Mouse (Mus musculus) cerebellum, postnatal 14 days (tissue): ENCODE results near the gene Timm50.
A peak's percentile ranks its signal among the peaks of the same experiment; 100 is the strongest.

Experiments used
- DNase-seq, 2 experiments: peaks; one replicate each; pipeline ENCODE4 v3.0.0; 2021; ENCODE audit warnings: mixed read lengths in 2 of 2

Timm50 gene

DNA sequence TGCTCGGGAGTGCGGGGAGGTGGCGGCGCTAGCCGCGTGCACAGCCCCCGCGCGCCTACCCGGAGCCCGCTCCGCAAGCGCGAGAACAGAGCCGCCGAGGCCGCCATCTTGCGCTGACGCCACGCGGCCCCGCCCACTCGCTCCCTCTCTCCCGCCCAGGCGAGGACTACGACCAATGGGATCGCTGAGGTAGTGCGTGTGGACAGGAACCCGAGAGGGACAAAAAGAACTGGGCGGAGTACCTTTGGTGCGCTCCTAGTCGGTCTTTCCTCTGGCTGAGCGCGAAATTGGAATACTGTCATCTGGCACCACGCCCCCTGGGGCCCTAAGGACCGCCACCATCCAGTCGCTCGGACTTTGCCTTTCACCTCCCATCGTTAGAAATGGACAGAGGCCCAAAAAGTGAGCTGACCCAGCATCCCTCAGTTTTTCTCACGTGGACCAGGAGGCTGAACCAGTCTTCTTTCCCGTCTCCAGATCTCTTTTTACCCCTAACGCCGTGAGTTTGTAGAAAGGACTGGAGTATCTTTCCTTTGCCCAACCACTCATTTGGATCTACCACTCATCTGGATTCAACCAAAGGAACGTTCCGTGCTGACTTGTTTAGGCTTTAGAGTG is at the start of gene Timm50:
TSS of gene Timm50 (minus strand) at position 147 of the 618 bp plus-strand sequence.
- DNase-seq: peak; percentile 99

DNA sequence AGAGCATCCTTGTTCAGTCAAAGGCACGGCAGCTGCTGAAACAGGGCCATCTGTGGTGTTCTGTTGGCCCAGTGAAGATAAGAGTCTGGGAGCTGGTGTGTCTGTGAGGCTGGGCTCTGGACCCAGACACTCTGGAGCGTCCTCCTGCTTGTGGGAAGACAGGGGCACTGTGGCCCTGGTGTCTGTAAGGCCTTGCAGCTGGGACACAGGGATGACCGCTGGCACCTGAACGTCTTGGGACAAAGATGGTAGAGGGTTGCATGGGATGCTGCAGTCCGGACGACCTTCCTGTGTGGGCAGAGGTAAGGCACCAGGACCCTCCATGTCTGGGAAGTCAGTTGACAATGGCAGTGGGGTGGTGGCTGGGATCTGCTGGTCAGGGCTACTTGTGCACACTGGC is 48.4 kb upstream of the Timm50 start:
- no peak for DNase-seq

DNA sequence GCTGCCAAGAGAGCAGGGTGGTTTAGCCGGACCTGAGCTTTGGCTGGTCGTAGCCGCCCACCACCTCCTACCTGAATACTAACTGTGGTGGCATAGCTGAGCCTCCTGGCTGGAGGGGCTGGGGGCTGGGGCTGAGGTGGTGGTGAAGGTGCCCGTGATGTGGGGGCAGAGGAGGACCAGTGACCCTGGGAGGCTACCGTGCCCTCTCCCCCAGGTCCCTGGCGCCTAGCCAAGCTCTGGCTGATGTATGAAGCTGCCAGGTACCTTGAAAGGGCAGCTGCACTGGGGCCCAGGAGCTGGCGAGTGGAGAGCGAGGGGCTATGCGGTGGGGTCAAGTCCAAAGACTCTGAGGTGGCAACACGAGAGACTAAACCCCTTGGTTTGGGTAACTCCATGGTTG is 48.0 kb upstream of the Timm50 start:
- DNase-seq: no peak

DNA sequence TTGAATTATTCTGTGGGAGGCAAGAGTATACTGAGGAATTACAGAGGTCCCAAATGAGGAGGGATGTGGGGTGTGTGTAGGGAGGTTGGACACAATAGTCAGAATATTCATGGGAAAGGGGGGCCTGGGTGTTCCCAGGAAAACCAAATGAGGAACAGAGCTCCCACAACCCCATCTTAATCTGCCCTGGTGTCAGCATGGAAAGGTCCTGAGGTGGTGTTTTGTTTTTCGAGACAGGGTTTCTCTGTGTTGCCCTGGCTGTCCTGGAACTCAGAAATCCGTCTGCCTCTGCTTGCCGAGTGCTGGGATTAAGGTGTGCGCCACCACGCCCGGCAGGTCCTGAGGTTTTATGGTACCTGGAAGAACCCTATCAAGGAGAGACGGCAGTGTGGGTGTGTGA is 46.6 kb upstream of the Timm50 start:
- DNase-seq: no peak

DNA sequence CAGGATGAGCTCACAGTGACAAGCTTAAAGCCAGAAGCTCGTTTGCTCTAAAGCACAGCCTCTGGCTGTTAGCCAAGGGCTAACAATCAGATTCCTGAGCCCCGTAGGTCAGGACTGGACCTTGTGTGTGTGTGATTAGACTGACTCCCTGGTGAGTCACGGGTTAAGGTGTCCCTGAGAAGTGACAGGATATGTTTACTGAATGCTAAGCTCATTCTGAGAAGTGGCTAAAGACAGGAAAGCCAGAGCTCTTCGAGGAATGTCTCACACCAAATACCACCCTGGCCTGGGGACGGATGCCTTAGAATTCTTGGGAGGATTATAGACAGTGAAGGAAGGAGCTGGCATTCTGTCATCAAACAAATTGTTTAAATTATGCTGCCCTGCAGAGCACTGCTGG is 46.1 kb upstream of the Timm50 start:
- no peak for DNase-seq

DNA sequence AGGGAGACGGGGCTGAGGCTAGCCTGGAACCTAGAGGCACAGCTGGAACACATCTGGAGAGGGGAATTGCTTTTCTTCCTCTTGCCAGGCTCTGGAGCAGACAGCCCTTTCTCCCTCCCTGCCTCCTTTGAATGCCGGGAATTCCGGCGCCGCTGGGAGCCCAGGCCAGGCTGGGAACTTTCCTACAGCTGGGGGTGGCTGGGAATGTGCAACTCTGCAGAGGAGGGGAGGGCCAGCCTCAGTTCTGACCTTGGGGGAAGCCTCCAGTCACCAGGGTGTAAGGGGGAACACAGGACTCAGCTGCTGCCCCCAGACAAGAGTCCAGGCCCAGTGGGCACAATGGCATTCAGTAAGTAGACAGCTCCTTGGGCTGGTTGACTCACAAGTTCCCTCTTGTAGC is 45.1 kb upstream of the Timm50 start:
- no peak for DNase-seq

DNA sequence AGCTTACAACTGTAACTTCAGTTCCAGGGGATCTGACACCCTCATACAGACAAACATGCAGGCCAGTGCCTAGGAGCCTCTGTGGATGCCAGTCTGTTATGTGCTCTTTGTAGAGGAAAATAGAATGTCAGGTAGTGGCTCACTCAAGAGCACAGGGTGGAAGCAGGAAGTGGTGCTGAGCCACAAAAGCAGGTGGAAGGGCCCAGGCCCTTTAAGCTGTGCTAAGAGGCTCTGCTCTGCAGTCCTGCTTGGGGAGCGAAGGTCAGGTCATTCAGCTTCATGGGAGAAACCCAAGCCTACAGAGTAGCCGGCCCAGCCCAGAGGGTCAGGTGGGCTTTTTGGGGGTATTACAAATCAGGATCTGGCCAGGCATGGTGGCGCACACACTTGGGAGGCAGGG is 43.3 kb upstream of the Timm50 start:
- DNase-seq: no peak

DNA sequence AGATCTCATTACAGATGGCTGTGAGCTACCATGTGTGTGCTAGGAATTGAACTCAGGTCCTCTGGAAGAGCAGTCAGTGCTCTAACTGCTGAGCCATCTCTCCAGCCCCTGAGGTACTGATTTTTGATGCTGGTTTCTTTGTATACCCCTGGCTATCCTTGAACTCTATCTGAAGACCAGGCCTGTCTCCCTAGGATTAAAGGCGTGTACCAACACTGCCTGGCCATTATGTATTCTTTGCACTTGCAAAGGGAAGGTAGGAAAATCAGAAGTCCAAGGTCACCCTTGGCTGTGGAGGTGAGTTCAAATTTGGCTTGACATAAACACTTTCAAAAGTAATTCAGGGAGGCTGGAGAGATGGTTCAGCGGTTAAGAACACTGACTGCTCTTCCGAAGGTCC is 42.7 kb upstream of the Timm50 start:
- DNase-seq: no peak

DNA sequence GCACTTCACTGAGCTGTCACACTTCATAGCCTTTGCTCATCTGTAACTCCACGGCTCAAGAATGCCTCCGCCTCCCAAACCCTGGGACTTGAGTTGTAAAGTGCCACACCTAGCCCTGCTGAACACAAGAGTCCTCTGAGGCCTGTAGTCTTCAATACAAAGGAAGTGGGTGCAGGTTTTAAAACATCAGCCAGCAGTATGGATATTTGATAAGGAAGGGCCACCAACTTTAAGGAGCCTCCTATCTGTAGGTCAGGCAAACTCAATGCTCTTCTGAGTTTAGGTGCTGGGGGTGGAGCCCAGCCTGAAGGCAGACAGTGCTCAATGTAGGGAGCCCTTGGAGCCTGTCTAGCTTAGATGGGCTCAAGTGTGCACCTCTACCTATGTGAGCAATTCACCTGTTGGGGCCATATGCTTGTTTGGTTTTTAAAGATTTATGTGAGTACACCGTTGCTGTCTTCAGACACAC is 42.3 kb upstream of the Timm50 start:
- DNase-seq: no peak

DNA sequence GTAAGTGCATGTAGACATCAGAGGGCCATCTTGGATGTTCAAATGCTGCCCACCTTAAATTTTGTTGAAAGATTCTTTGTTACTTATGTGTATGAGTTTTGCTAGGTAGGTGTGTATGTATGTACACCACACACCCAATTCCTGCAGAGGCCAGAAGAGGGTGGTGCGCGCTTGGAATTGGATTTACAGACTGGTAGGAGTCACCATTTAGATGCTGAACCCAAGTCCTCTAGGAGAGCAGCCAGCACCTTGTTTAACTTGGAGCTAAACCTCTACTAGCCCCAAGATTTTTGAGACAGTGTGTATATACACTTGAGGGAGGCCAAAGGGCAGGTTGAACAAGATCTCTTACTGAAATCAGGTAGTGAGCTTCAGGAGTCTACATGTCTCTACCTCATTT is 41.4 kb upstream of the Timm50 start:
- DNase-seq: no peak

DNA sequence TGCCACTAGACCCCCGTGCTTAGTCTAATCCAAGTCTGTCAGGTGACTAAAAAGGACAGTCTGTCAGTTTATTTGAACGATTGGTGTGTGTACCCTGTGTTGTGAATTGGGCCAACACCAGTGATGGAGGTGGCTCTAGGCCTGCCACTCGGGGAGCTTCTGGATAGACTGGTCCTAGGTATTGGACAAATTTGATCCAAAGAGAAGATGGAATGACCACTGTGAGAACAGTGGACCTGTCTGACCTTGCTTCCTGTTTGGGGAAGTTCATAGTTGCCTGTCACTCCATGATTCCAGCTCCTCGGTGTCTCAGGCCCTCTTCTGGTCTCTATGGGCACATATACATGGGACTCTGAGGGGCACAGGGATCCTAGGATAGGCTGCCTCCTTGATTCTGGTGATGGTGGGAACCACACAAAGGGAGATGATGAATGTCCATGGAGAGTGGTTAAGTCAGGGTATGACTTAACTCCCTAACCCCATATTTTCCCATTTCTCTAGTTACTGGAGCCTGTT is 39.9 kb upstream of the Timm50 start:
- no peak for DNase-seq

DNA sequence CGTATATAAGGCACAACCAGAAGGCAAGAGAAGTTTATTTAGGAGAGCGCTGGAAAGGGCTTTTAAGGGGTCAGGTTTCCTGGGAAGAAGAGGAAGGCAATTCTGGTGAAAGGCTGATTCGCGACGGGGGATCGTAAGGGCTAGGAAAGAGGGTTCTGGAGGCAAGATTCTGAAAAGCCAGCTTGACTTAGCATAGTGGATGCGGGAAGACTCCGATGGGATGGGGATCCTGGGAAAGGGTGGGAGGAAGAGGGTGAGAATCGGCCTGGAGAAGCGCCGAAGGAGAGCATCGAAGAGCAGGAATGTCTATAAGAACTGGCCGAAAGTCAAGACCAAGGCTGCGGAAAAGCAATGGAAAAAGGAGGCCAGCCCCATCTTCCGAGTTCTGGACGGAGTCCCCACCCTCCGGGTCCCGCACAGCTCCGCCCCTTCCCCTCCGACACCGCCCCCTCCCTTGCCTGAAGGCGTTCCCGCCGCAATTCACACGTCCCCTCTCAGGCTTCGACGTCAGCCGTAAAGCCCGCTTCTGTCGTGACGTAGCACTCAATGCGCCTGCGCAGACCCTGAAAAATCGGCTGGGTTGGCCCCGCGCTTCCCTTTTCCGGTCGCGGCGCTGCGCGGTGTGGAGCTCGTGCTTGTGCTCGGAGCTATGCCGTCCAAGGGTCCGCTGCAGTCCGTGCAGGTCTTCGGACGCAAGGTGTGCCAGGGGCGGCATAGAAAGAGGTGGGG is 38.4 kb upstream of the Timm50 start, which contains the start of gene Rps16:
TSS of gene Rps16 (plus strand) at position 498 of the 729 bp plus-strand sequence.
- DNase-seq: peak; percentile 99

DNA sequence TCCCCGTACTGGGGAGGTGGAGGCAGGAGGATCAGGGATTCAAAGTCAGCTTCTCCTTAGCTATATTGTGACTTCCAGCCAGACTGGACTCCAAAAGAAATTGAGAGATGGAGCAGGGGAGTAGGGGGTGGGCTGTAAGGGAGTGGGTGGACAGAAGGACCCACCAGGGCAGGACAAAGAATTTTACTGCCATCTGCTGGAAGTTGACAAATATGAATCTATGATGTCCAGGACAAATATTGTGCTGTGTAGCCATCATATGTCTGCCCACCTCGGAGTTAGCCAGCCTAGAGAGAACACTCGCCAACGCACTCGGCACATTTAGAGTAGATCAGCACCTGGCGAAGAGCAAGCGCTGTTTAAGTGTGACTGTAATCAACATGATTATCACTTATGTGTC is 36.7 kb upstream of the Timm50 start:
- DNase-seq: peak; percentile 21 to 43

DNA sequence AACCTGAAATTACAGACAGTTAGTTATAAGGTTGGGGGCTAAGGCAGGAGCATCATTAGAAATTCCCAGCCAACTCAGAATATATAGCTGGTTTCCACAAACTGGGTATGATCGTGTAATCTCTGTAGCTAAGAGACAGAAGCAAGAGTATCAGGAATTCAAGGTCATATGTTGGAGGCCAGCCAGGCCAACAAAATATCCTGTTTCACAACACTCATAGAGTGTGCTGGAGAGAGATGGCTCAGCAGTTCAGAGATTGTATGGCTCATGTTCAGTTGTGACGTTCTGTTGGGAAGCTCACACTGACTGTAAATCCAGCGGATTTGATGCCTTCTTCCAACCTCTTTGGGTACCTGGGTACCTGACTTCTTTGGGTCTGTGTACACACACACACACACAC is 35.9 kb upstream of the Timm50 start:
- no peak for DNase-seq

DNA sequence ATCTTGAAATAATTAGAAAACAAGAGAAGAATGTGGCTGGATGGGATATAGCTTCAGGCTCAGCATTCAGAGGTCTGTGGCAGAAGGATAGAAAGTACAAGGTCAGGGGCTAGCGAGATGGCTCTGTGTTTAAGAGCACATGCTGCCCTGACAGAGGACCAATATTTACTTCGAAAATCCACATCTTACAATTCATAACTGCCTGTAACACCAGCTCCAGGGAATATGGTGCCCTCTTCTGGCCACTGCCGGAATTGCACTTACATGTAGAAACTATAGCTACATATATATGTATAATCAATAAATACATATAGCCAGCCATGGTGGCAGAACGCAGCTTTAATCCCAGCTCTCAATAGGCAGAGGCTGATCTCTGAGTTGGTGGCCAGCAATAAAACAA is 32.8 kb upstream of the Timm50 start:
- DNase-seq: peak; percentile 80 to 84

DNA sequence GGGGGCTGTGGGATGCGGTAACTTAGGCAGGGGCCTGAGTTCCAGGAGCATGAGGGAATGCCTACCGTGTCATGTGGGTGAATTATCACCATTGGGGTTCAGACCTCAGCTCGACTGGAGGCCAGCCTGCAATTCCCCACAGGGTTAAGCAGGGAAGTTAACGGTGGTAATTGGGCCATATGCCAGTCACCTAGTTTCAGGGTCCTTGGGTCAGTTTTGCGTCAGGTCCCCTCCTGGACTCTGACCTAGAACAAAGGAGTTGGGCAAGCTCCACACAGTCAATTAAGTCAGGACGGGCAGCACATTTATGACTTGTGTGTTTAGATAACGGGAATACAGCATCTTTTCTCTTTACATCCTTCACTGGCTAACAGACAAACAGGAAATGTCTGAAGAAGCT is 29.5 kb upstream of the Timm50 start:
- DNase-seq: no peak

DNA sequence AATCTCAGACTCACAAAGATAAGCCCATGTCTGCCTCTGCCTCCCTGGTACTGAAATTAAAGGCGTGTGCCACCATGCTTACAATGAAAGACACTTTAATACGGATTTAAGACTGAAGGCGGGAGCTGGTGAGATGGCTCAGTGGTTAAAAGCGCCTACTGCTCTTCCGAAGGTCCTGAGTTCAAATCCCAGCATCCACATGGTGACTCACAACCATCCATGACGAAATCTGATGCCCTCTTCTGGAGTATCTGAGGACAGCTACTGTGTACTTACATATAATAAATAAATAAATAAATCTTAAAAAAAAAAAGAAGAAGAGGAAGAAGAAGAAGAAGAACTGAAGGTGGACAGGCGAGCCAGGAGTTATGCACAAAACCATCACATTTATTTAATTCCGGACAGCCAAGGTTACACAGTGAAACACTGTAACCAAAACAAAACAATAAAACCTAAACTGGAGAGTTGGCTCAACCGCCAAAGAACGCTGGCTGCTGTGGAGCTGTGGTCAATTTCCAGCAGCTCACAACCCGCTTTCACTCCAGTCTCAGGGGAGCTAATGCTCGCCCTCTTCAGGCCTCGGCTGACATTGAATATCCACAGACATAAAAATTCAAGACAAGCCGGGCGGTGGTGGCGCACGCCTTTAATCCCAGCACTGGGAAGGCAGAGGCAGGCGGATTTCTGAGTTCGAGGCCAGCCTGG is 27.5 kb upstream of the Timm50 start:
- DNase-seq: peak; percentile 47 to 55

DNA sequence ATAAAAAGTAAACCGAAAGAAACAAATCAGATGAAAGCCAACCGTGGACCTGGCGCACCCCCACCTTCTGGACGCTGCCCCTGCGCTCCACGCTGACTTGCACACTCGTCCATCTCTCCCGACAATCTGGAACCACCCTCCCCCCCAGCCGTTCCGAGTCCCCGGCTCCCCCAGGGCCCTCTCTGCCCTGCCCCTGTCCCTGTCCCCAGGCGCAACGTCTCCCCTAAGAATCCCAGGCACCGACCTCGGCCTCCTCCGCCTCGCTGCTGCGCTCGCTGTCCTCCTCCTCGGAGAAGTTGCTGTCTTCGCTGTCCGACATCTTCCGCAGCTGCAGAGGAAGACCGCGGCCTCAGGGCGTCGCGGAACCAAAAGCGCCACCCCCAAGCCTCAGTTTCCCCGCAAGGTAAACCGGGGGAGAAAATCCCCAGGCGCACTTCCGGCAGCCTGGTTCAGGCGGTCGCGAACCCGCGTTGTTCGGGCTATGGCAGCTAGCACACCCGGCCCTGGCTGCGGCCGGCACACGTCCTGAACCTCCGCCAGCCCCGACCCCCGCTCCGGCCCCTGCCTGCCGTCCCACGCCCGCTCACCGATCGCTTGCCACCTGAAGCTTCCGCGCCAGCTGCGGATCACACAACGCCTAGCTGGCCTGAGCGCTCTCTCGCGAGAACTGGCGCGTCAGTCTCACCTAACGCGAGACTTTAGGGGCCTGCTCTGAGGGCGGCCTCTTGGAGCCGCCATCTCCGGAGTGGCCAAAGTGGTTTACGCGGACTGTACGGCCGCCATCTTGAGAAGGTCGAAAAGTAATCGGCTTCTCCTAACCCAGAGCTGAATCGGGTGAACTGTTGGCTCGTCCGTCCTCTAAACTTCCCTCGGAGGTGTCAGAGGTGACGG is 26.5 kb upstream of the Timm50 start, which contains the start of gene Supt5:
TSS of gene Supt5 (minus strand) at position 639 of the 891 bp plus-strand sequence.
- peak; percentile 96 to 97 for DNase-seq

DNA sequence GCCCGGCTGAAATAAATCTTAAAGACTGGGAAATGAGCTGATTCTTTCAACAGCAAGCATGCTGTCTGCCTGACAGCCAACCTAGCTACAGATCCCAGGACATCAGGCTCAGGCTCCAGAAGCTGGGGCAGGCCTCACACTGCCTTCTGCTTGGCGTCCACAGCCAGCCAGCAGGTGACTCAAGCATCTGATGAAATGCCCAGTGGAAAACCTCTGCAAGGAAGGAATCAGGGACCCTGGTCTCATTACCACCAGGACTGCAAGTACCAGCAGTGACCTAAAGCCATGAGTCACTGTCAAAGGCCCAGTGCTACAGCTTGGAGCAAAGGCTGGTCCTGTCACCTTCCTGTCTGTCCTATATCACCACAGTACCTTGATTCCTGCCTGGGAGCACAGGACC is 23.6 kb upstream of the Timm50 start:
- no peak for DNase-seq

DNA sequence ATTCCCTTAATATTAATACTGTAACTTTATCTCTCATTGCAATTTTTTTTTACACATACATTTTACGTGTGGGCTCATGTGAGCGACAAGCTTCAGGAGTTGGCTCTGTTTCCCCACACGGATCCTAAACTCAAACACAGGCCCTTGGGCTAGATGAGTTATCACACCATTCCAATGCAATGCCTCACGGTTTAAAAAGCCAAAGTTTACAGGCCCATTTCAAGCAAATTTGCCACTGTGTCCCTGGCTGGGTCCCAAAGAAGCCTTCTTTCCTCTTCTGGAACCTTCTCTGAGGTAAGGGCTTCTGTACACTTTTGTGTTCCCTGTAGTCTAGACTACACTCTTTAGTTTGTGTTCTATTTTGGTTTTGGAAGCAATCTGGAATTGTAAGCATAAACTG is 22.7 kb upstream of the Timm50 start:
- DNase-seq: no peak

DNA sequence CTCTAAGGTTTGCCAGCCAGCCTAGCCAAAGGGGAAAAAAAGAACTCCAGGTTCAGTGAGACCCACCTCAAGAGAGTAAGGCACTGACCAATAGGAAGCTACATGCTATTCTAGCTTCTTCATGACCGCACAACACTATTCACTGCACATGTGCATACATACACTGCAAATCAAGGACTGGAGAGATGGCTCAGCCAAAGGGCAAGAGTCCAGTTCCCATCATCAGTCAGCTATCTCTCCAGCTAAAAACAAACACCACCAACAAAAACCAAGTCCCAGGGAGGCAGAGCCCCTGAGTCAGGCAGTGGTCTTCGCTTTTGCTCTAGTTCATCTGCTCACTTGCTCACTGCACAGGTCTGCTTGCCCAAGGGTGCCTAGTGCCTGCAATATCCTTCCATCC is 16.4 kb upstream of the Timm50 start:
- no peak for DNase-seq

DNA sequence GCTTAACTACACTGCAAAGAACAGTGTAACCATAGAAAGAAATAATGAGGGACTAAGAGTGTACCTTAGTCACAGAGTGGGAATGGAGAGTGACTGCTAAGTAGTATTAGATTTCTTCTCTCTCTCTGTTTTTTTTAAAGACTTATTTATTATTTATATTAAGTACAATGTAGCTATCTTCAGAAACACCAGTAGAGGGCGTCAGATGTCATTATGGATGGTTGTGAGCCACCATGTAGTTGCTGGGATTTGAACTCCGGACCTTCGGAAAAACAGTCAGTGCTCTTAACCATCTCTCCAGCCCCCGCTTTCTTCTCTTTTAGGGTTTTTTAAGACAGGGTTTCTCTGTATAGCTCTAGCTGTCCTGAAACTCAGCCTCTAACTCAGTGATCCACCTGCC is 14.6 kb upstream of the Timm50 start:
- no peak for DNase-seq

DNA sequence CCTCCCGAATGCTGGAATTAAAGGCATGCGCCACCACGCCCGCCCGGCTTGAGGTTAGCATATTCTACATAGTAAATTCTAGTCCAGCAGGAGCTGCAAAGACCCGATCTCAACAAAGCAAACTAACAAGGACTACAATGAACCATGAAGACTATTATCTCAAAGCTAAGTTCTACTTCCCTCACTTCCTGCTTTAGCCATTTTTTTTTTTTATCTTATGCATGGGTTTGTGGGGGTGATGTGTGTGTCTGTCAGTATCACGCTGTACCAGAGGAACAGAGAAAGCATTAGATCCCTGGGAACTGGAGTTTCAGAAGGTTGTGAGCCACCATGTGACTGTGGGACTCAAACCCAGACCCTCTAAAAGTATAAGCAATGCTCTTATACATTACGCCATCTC is 13.4 kb upstream of the Timm50 start:
- no peak for DNase-seq
